In the genomic region with DNA sequence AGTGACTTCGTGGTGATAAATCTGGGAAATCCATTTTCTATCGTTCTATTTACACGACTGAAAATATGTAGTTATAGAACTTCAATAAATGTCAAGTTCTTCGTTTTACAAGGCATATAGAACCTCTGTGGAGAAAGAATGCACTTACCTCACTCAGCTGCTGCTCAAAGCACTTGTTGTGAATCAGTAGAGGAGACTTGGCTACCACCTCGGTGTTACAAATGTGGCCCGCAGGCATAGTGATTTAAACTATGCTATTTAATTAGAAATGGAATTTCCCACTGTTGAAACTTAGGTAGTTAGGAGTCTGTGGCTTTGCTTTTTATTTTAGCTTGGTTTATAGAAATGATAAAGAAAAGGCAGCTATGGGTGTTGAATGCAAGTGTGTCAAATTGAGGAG, we compare ENCODE assay signal across 23 mouse cellular contexts.
DNase-seq lines count a peak whose midpoint lies in the region; ATAC-seq and TF ChIP-seq lines count a peak whose summit lies in the region.
"Had no signal": no experiment of that assay in that cellular context is flagged by ENCODE, and none has a peak within 500 bp of the region (broad histone marks: within the 10 kb centered on the region; RNA-seq: fewer than 3 reads in every experiment).

No protein-coding gene starts in this region.

- no peaks in the 10 kb centered on the region for H3K27me3 ChIP-seq in forebrain, embryonic 14.5 days (replicated peaks; ENCODE audit: control insufficient read depth, insufficient read depth, low read length)
- no peaks in the 10 kb centered on the region for H3K27me3 ChIP-seq in forebrain, embryonic 15.5 days
- H3K27me3 ChIP-seq in kidney, embryonic 15.5 days = no peaks in the 10 kb centered on the region
- H3K27me3 ChIP-seq: hindbrain, embryonic 12.5 days; limb, embryonic 15.5 days; lung, embryonic 15.5 days; neural tube, embryonic 13.5 days had no signal

- intact Hi-C loops in heart, postnatal 10 days (cut with DNase I) = no loop called here

- no peak overlapping the region for H3K9ac ChIP-seq in forebrain, embryonic 14.5 days (ENCODE audit: low read length)
- no peak overlapping the region for H3K9ac ChIP-seq in forebrain, embryonic 15.5 days (replicated peaks)
- H3K9ac ChIP-seq in kidney, embryonic 15.5 days = no peak overlapping the region
- H3K9ac ChIP-seq: hindbrain, embryonic 12.5 days; limb, embryonic 15.5 days; liver, embryonic 14.5 days; lung, embryonic 15.5 days; neural tube, embryonic 13.5 days had no signal

- no peak overlapping the region for H3K4me3 ChIP-seq in forebrain, embryonic 14.5 days (ENCODE audit: low read depth, low read length)
- H3K4me3 ChIP-seq in forebrain, embryonic 15.5 days = no peak overlapping the region
- H3K4me3 ChIP-seq in kidney, embryonic 15.5 days (replicated peaks) = no peak overlapping the region
- H3K4me3 ChIP-seq: erythroblast, embryonic 14.5 days; hindbrain, embryonic 12.5 days; limb, embryonic 15.5 days; lung, embryonic 15.5 days; midbrain, embryonic 10.5 days; myocyte; neural tube, embryonic 13.5 days had no signal

- no peak overlapping the region for H3K4me2 ChIP-seq in forebrain, embryonic 14.5 days (ENCODE audit: low read length)
- no peak overlapping the region for H3K4me2 ChIP-seq in forebrain, embryonic 15.5 days (replicated peaks)
- no peak overlapping the region for H3K4me2 ChIP-seq in kidney, embryonic 15.5 days
- H3K4me2 ChIP-seq: heart, embryonic 11.5 days; hindbrain, embryonic 12.5 days; limb, embryonic 15.5 days; lung, embryonic 15.5 days; neural tube, embryonic 13.5 days had no signal

- H3K27ac ChIP-seq in forebrain, embryonic 14.5 days (ENCODE audit: low read depth, low read length) = no peak overlapping the region
- H3K27ac ChIP-seq in forebrain, embryonic 15.5 days (replicated peaks) = no peak overlapping the region
- no peak overlapping the region for H3K27ac ChIP-seq in kidney, embryonic 15.5 days
- H3K27ac ChIP-seq: hindbrain, embryonic 12.5 days; kidney, postnatal 0 days; limb, embryonic 15.5 days; liver, embryonic 14.5 days; lung, embryonic 15.5 days; midbrain, embryonic 10.5 days; neural tube, embryonic 13.5 days had no signal

- no peaks in the 10 kb centered on the region for H3K9me3 ChIP-seq in forebrain, embryonic 14.5 days (replicated peaks; ENCODE audit: control insufficient read depth, low read length)
- no peaks in the 10 kb centered on the region for H3K9me3 ChIP-seq in forebrain, embryonic 15.5 days
- no peaks in the 10 kb centered on the region for H3K9me3 ChIP-seq in kidney, embryonic 15.5 days (replicated peaks)
- H3K9me3 ChIP-seq: hindbrain, embryonic 12.5 days; limb, embryonic 15.5 days; lung, embryonic 15.5 days; midbrain, embryonic 10.5 days; neural tube, embryonic 13.5 days had no signal

- no peak for TF ChIP-seq POLR2A in brain, embryonic 14.5 days (IDR thresholded peaks at IDR 0.05; ENCODE audit: borderline replicate concordance, extremely low read depth, insufficient read depth, insufficient read length, poor library complexity, severe bottlenecking)

- 0 out of 2 replicates have a peak, but pooled peaks have one; percentile 23 for ATAC-seq in forebrain, embryonic 14.5 days
- ATAC-seq in forebrain, embryonic 15.5 days (replicated peaks) = no peak
- no peak for ATAC-seq in kidney, embryonic 15.5 days (replicated peaks; ENCODE audit: low FRiP score)
- ATAC-seq: CD4-positive, CD25-positive, alpha-beta regulatory T cell, adult 4 months; midbrain, embryonic 16.5 days had no signal

- no peaks in the 10 kb centered on the region for H3K4me1 ChIP-seq in forebrain, embryonic 14.5 days (ENCODE audit: control insufficient read depth, insufficient read depth, low read length)
- peaks cover 11% of the 10 kb centered on the region for H3K4me1 ChIP-seq in forebrain, embryonic 15.5 days
- 0 out of 2 replicates have a peak, but pooled peaks cover 2% of the 10 kb centered on the region for H3K4me1 ChIP-seq in kidney, embryonic 15.5 days
- H3K4me1 ChIP-seq: hindbrain, embryonic 12.5 days; lung, embryonic 15.5 days; neural tube, embryonic 13.5 days had no signal

- 59% methylated on average over 6 of the region's 6 CpGs for WGBS in forebrain, embryonic 14.5 days
- 48% methylated on average over 6 of the region's 6 CpGs for WGBS in forebrain, embryonic 15.5 days
- 74% methylated on average over 6 of the region's 6 CpGs for WGBS in kidney, embryonic 15.5 days

- H3K36me3 ChIP-seq in forebrain, embryonic 14.5 days (ENCODE audit: control insufficient read depth, insufficient read depth, low read length) = no peaks in the 10 kb centered on the region
- H3K36me3 ChIP-seq in forebrain, embryonic 15.5 days = no peaks in the 10 kb centered on the region
- no peaks in the 10 kb centered on the region for H3K36me3 ChIP-seq in kidney, embryonic 15.5 days
- H3K36me3 ChIP-seq: hindbrain, embryonic 12.5 days; limb, embryonic 15.5 days; lung, embryonic 15.5 days; midbrain, embryonic 10.5 days; neural tube, embryonic 13.5 days had no signal

- peak; percentile 59 for DNase-seq in forebrain, embryonic 14.5 days (ENCODE audit: low spot score)
- peak; percentile 26 to 48 for DNase-seq in kidney, adult 8-10 months
- peak; percentile 72 for DNase-seq in brain, embryonic 14.5 days (ENCODE audit: low read depth)
- DNase-seq in kidney, postnatal 14 days = peak; percentile 34
- no peak for DNase-seq in heart, postnatal 10 days
- DNase-seq in urinary bladder, postnatal 14 days (ENCODE audit: low spot score) = no peak
- DNase-seq: cerebellum, adult 11-12 months; heart, adult 11 months; thymus, postnatal 14 days had no signal

- TF ChIP-seq CTCF in brain, embryonic 14.5 days (IDR thresholded peaks at IDR 0.05; ENCODE audit: borderline replicate concordance, extremely low read depth, insufficient read depth, insufficient read length) = no peak

Comparison
In these comparisons a context has a peak if more than half of its experiments do, and no peak if none do; other contexts are left out.
1. DNase-seq: peak in forebrain, embryonic 14.5 days (single experiment), kidney, adult 8-10 months (2 of 2), brain, embryonic 14.5 days (single experiment) and kidney, postnatal 14 days (single experiment); none in heart, postnatal 10 days (0 of 2) and urinary bladder, postnatal 14 days (single experiment).